Mouse (Mus musculus): ENCODE measurements at regions not wholly inside any gene's neighbourhood (a gene's known extent, or its start where the extent isn't known, plus 50 kb on each side); places are given as distances from the start of the nearest gene placed in this dataset.

DNA sequence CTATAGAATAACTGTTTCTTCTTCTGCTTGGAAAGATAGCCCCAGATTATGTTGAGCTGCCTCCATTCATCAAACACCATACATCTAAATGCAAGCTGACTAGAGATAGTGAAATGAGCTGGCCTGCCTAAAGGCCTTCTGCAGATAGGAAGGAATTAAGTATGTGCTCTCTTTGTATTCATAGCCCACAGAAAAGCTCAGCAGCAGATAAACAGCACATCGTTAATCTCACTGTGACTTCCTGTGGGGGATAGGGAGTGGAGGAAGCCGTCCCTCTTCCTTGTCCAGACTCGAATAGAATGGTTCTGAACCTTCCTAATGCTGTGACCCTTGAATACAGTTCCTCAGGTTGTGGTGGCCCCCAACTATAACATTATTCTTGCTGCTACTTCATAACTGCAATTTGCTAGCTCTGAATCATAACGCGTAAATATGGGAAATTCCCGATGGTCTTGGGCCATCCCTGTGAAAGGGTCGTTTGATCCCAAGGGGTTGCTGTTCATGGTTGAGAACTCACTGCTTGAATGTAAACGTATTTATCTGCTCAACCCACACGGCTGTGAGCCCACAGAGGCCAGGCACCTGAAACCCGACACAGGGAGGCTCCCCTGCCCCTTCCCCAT is 614.7 kb upstream of the Gm10131 start:
- H3K79me3 ChIP-seq (ENCODE audit: low read depth) = no peaks in the 10 kb centered on the region
- no peaks in the 10 kb centered on the region for H3K36me3 ChIP-seq (ENCODE audit: control insufficient read depth, insufficient read depth)
- no peak overlapping the region for H3K4me3 ChIP-seq (ENCODE audit: insufficient read depth, poor library complexity, severe bottlenecking)
- no peak for TF ChIP-seq MYOG (IDR thresholded peaks at IDR 0.05; ENCODE audit: control insufficient read depth, extremely low read depth, insufficient read length)
- TF ChIP-seq FOSL1 (IDR thresholded peaks at IDR 0.05; ENCODE audit: insufficient read depth, low read length, poor library complexity, severe bottlenecking) = no peak
- TF ChIP-seq USF1 (IDR thresholded peaks at IDR 0.05; ENCODE audit: low read depth) = no peak
- no peak for TF ChIP-seq MYOD1 (IDR thresholded peaks at IDR 0.05; ENCODE audit: control insufficient read depth, insufficient read length, low read depth)
- TF ChIP-seq MAX (IDR thresholded peaks at IDR 0.05) = no peak
- TF ChIP-seq CTCF (IDR thresholded peaks at IDR 0.05; ENCODE audit: control insufficient read depth, insufficient read depth, insufficient read length) = no peak
- TF ChIP-seq CEBPB (IDR thresholded peaks at IDR 0.05; ENCODE audit: low read depth) = no peak
- no peak overlapping the region for H3ac ChIP-seq (ENCODE audit: control insufficient read depth, insufficient read length, low read depth)
- H3K27me3 ChIP-seq (ENCODE audit: control insufficient read depth, insufficient read depth, insufficient read length) = no peaks in the 10 kb centered on the region
- no peaks in the 10 kb centered on the region for H3K79me2 ChIP-seq (ENCODE audit: control insufficient read depth, insufficient read depth)

DNA sequence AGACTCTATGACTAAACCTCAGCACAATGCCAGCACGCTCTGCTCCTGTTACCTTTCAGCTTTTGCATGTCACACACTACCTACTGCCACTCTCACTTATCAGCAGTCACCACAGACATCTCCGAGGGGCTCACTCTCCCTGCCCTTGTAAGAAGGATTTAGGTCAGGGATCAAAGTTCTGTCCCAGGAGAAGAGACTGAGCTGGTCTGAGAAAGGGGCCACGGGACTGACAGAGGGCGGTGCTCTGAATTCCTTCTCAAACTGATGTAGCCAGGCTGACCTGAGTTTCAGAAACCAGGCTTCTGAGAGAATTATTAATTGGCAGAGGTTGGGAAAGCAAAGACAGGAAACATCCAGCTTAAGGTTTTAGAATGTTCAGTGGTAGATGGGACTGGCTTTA is 614.0 kb upstream of the Gm10131 start:
- no peaks in the 10 kb centered on the region for H3K79me2 ChIP-seq (ENCODE audit: control insufficient read depth, insufficient read depth)
- H3K36me3 ChIP-seq (ENCODE audit: control insufficient read depth, insufficient read depth) = no peaks in the 10 kb centered on the region
- TF ChIP-seq CEBPB (IDR thresholded peaks at IDR 0.05; ENCODE audit: low read depth) (no peak), MAX (IDR thresholded peaks at IDR 0.05) (no peak)
- H3K79me3 ChIP-seq (ENCODE audit: low read depth) = no peaks in the 10 kb centered on the region
- H3ac ChIP-seq (ENCODE audit: control insufficient read depth, insufficient read length, low read depth) = no peak overlapping the region
- H3K4me3 ChIP-seq (ENCODE audit: insufficient read depth, poor library complexity, severe bottlenecking) = no peak overlapping the region
- H3K27me3 ChIP-seq (ENCODE audit: control insufficient read depth, insufficient read depth, insufficient read length) = no peaks in the 10 kb centered on the region

- no peak overlapping the region for H3ac ChIP-seq (ENCODE audit: control insufficient read depth, insufficient read length, low read depth)
- H3K4me3 ChIP-seq (ENCODE audit: insufficient read depth, poor library complexity, severe bottlenecking) = no peak overlapping the region
- no peaks in the 10 kb centered on the region for H3K79me3 ChIP-seq (ENCODE audit: low read depth)
- no peaks in the 10 kb centered on the region for H3K36me3 ChIP-seq (ENCODE audit: control insufficient read depth, insufficient read depth)
- TF ChIP-seq MYOG (IDR thresholded peaks at IDR 0.05; ENCODE audit: control insufficient read depth, extremely low read depth, insufficient read length) = no peak
- no peak for TF ChIP-seq MYOD1 (IDR thresholded peaks at IDR 0.05; ENCODE audit: control insufficient read depth, insufficient read length, low read depth)
- H3K79me2 ChIP-seq (ENCODE audit: control insufficient read depth, insufficient read depth) = no peaks in the 10 kb centered on the region
- H3K27me3 ChIP-seq (ENCODE audit: control insufficient read depth, insufficient read depth, insufficient read length) = no peaks in the 10 kb centered on the region
Measured at GRCm38 (mm10) chr8:34709911-34710733, 598.6 kb upstream of the Gm10131 start.

DNA sequence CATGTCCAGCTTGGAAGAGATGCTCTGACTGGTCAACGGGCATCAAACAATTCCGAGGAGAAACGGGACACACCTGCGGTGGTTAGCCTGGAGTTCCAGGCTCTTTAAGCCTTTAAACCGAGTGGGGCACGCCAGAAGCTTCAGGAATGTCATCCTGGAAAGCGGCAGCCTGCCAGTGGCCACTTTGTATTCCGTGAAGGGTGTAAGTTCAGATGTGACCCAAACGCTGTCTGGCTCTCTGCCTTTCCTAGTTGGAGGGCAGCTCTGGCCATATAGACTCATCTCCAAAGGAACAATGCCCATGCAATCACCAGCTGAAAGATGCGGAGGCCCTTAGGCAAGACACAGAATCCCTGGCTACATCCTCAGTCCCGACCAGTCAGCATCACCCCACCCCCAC is 597.8 kb upstream of the Gm10131 start:
- TF ChIP-seq CTCF (IDR thresholded peaks at IDR 0.05; ENCODE audit: control insufficient read depth, insufficient read depth, insufficient read length) = no peak
- no peak for TF ChIP-seq FOSL1 (IDR thresholded peaks at IDR 0.05; ENCODE audit: insufficient read depth, low read length, poor library complexity, severe bottlenecking)
- TF ChIP-seq MYOG (IDR thresholded peaks at IDR 0.05; ENCODE audit: control insufficient read depth, extremely low read depth, insufficient read length) = no peak
- no peak for TF ChIP-seq CEBPB (IDR thresholded peaks at IDR 0.05; ENCODE audit: low read depth)
- TF ChIP-seq MYOD1 (IDR thresholded peaks at IDR 0.05; ENCODE audit: control insufficient read depth, insufficient read length, low read depth) = no peak
- TF ChIP-seq MAX (IDR thresholded peaks at IDR 0.05) = no peak
- no peak for TF ChIP-seq USF1 (IDR thresholded peaks at IDR 0.05; ENCODE audit: low read depth)
- Histone ChIP-seq H3K79me3 (ENCODE audit: low read depth) (no peaks in the 10 kb centered on the region), H3K4me3 (ENCODE audit: insufficient read depth, poor library complexity, severe bottlenecking) (no peak overlapping the region), H3K27me3 (ENCODE audit: control insufficient read depth, insufficient read depth, insufficient read length) (no peaks in the 10 kb centered on the region), H3K79me2 (ENCODE audit: control insufficient read depth, insufficient read depth) (no peaks in the 10 kb centered on the region), H3ac (ENCODE audit: control insufficient read depth, insufficient read length, low read depth) (no peak overlapping the region), H3K36me3 (ENCODE audit: control insufficient read depth, insufficient read depth) (no peaks in the 10 kb centered on the region)

DNA sequence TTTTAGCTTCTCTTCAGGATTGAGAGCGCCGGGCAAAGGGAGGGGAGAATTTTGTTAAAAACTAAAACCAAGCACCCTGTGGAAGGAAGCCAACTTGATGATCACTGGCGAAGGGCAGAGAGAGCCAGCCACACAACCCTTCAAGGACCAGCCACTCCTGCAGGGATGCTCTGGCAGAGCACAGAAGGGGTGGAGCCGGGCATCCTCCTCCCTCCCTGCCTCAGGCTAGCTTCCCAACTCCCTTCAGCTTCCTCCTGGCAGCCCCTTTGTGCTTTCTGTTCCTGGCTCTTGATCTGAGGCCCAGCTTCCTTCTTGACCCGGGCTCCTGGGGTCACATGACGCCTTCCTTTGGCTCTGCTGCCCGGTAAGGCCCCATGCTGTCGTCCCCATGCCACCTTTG is 591.8 kb upstream of the Gm10131 start:
- no peaks in the 10 kb centered on the region for H3K79me2 ChIP-seq (ENCODE audit: control insufficient read depth, insufficient read depth)
- H3ac ChIP-seq (ENCODE audit: control insufficient read depth, insufficient read length, low read depth) = no peak overlapping the region
- H3K4me3 ChIP-seq (ENCODE audit: insufficient read depth, poor library complexity, severe bottlenecking) = no peak overlapping the region
- TF ChIP-seq FOSL1 (IDR thresholded peaks at IDR 0.05; ENCODE audit: insufficient read depth, low read length, poor library complexity, severe bottlenecking) (no peak), USF1 (IDR thresholded peaks at IDR 0.05; ENCODE audit: low read depth) (peak; percentile 17), CTCF (IDR thresholded peaks at IDR 0.05; ENCODE audit: control insufficient read depth, insufficient read depth, insufficient read length) (no peak)
- H3K36me3 ChIP-seq (ENCODE audit: control insufficient read depth, insufficient read depth) = no peaks in the 10 kb centered on the region
- H3K27me3 ChIP-seq (ENCODE audit: control insufficient read depth, insufficient read depth, insufficient read length) = no peaks in the 10 kb centered on the region
- H3K79me3 ChIP-seq (ENCODE audit: low read depth) = no peaks in the 10 kb centered on the region

DNA sequence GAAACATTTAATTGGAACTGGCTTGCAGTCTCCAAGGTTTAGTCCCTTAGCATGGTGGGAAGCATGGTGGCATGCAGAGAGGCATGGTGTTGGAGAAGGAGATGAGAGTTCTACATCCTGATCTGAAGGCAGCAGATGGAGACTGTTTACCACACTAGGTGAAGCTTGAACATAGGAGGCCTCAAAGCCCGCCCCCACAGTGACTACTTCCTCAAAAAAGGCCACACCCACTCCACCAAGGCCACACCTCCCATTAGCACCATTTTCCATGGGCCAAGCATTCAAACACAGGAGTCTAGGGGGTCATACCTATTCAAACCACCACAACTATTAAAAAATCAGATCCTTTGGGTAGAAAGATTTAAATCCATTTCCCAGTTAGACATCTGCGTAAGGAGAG is 591.3 kb upstream of the Gm10131 start:
- Histone ChIP-seq H3K27me3 (ENCODE audit: control insufficient read depth, insufficient read depth, insufficient read length) (no peaks in the 10 kb centered on the region), H3ac (ENCODE audit: control insufficient read depth, insufficient read length, low read depth) (no peak overlapping the region), H3K79me2 (ENCODE audit: control insufficient read depth, insufficient read depth) (no peaks in the 10 kb centered on the region), H3K36me3 (ENCODE audit: control insufficient read depth, insufficient read depth) (no peaks in the 10 kb centered on the region), H3K4me3 (ENCODE audit: insufficient read depth, poor library complexity, severe bottlenecking) (no peak overlapping the region), H3K79me3 (ENCODE audit: low read depth) (no peaks in the 10 kb centered on the region)
- no peak for TF ChIP-seq MYOD1 (IDR thresholded peaks at IDR 0.05; ENCODE audit: control insufficient read depth, insufficient read length, low read depth)
- TF ChIP-seq MAX (IDR thresholded peaks at IDR 0.05) = no peak
- no peak for TF ChIP-seq MYOG (IDR thresholded peaks at IDR 0.05; ENCODE audit: control insufficient read depth, extremely low read depth, insufficient read length)
- no peak for TF ChIP-seq CEBPB (IDR thresholded peaks at IDR 0.05; ENCODE audit: low read depth)
- no peak for TF ChIP-seq USF1 (IDR thresholded peaks at IDR 0.05; ENCODE audit: low read depth)
- TF ChIP-seq CTCF (IDR thresholded peaks at IDR 0.05; ENCODE audit: control insufficient read depth, insufficient read depth, insufficient read length) = no peak
- no peak for TF ChIP-seq FOSL1 (IDR thresholded peaks at IDR 0.05; ENCODE audit: insufficient read depth, low read length, poor library complexity, severe bottlenecking)

Data from C2C12 (cell line).